Mouse (Mus musculus) stomach, postnatal 0 days (tissue): Measurements from ENCODE around the gene Lamp1. TPM values are rescaled to one million over a fixed set of nuclear protein-coding genes. Genes with fewer than 3 reads are reported as not detected.

Experiments used
- ATAC-seq: fragments of 200-750 bp; cut with Nextera tagmentation; 2 replicates; pipeline ENCODE4 v1.8.0; 2017; ENCODE audit not compliant: low FRiP score, low TSS enrichment
- DNase-seq: peaks from one replicate; pipeline ENCODE4 v3.0.0-alpha.2; 2016; ENCODE audit warnings: low spot score
- H3K27ac ChIP-seq: fragments of 300-500 bp; sonication (generic); replicated peaks from 2 replicates; pipeline ENCODE4 v1.5.1; 2014; ENCODE audit warnings: mild to moderate bottlenecking, control low read depth
- H3K27me3 ChIP-seq: fragments of 300-500 bp; sonication (generic); 2 replicates; pipeline ENCODE4 v1.6.1; 2014; ENCODE audit warnings: low read length; ENCODE audit not compliant: control insufficient read depth, insufficient read depth
- H3K36me3 ChIP-seq: fragments of 300-500 bp; sonication (generic); 2 replicates; pipeline ENCODE4 v1.6.1; 2014; ENCODE audit warnings: low read length, mixed read lengths; ENCODE audit not compliant: control insufficient read depth, insufficient read depth
- H3K4me1 ChIP-seq: fragments of 300-500 bp; sonication (generic); replicated peaks from 2 replicates; pipeline ENCODE4 v1.6.1; 2014; ENCODE audit warnings: antibody characterized with exemption; ENCODE audit not compliant: control insufficient read depth, insufficient read depth
- H3K4me2 ChIP-seq: fragments of 300-500 bp; sonication (generic); replicated peaks from 2 replicates; pipeline ENCODE4 v1.6.1; 2014; ENCODE audit warnings: low read depth, mild to moderate bottlenecking, control low read depth, moderate library complexity
- H3K4me3 ChIP-seq: fragments of 300-500 bp; sonication (generic); 2 replicates; pipeline ENCODE4 v1.5.1; 2014; ENCODE audit warnings: low read depth, low read length, control low read depth
- H3K9ac ChIP-seq: fragments of 300-500 bp; sonication (generic); 2 replicates; pipeline ENCODE4 v1.6.1; 2014; ENCODE audit warnings: mild to moderate bottlenecking, low read length, control low read depth, mixed read lengths
- H3K9me3 ChIP-seq: fragments of 300-500 bp; sonication (generic); 2 replicates; pipeline ENCODE4 v1.6.1; 2016; ENCODE audit warnings: low read length; ENCODE audit not compliant: control insufficient read depth
- CTCF ChIP-seq: IDR thresholded peaks from 2 replicates; pipeline ENCODE4 v1.5.1; 2016; ENCODE audit warnings: antibody characterized with exemption, low read depth, mild to moderate bottlenecking, moderate library complexity
- EP300 ChIP-seq: optimal IDR thresholded peaks from 2 replicates; pipeline ENCODE3; 2016; ENCODE audit warnings: antibody characterized with exemption
- WGBS: fragments of 180-500 bp; shearing (Covaris S2); extraction: QIAGEN DNeasy Blood & Tissue Kit; methylation state at CpG from one replicate; pipeline ENCODE4 v1.1.7; 2014; 5-methylcytosine and 5-hydroxymethylcytosine counted together
- polyA plus RNA-seq: library from polyadenylated mRNA; unstranded; fragments of >200 nt; fragmentation: Nextera tagmentation; extraction: Ambion mirVana; gene quantifications from 2 replicates; pipeline ENCODE4 v1.2.1, GENCODE M21; 2015

Lamp1 gene
- polyA plus RNA-seq, 1 experiment from 2014 or later: 260 TPM

- H3K4me3 ChIP-seq: no peak overlapping the region
- no peaks in the 10 kb centered on the region for H3K4me1 ChIP-seq
- ATAC-seq: no peak
- H3K4me2 ChIP-seq: no peak overlapping the region
- WGBS: 44% methylated on average over 1 of the region's 1 CpGs
- H3K9ac ChIP-seq: no peak overlapping the region
- no peaks in the 10 kb centered on the region for H3K9me3 ChIP-seq
- TF ChIP-seq EP300 (no peak), CTCF (no peak)
- peaks cover 47% of the 10 kb centered on the region for H3K36me3 ChIP-seq
- no peaks in the 10 kb centered on the region for H3K27me3 ChIP-seq
- no peak for DNase-seq
- no peak overlapping the region for H3K27ac ChIP-seq
Measured at GRCm38 (mm10) chr8:13170510-13170909, 11.5 kb downstream of the Lamp1 start.

DNA sequence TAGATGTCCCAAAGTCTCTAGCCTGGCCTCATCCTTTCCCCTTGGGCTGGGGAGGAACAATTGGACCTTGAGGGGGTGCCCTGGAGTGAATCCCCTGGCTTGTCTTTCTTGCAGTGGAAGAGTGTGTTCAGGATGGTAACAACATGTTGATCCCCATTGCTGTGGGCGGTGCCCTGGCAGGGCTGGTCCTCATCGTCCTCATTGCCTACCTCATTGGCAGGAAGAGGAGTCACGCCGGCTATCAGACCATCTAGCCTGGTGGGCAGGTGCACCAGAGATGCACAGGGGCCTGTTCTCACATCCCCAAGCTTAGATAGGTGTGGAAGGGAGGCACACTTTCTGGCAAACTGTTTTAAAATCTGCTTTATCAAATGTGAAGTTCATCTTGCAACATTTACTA lies 15.3 kb downstream of the Lamp1 start:
- 77% methylated on average over 4 of the region's 4 CpGs for WGBS
- H3K9me3 ChIP-seq: no peaks in the 10 kb centered on the region

DNA sequence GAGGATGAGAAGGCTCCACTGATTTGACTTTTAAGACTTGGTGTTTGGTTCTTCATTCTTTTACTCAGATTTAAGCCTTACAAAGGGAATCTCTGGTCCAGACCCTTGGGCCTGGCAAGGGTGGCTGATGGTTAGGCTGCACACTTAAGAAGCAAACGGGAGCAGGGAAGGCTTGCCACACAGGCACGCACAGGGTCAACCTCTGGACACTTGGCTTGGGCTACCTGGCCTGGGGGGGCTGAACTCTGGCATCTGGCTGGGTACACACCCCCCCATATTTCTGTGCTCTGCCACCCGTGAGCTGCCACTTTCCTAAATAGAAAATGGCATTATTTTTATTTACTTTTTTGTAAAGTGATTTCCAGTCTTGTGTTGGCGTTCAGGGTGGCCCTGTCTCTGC lies 15.8 kb downstream of the Lamp1 start:
- no peak for TF ChIP-seq CTCF
- TF ChIP-seq EP300: no peak
- Histone ChIP-seq H3K4me3 (no peak overlapping the region), H3K9ac (no peak overlapping the region), H3K9me3 (no peaks in the 10 kb centered on the region), H3K36me3 (peaks cover 36% of the 10 kb centered on the region), H3K4me1 (no peaks in the 10 kb centered on the region), H3K27ac (no peak overlapping the region), H3K4me2 (no peak overlapping the region), H3K27me3 (no peaks in the 10 kb centered on the region)
- ATAC-seq (no peak), DNase-seq (no peak)
- WGBS: 80% methylated on average over 4 of the region's 4 CpGs

More for the DNA sequence above, 15.3 kb downstream of the Lamp1 start:
- Histone ChIP-seq H3K4me3 (no peak overlapping the region), H3K9ac (no peak overlapping the region), H3K27ac (no peak overlapping the region), H3K27me3 (no peaks in the 10 kb centered on the region), H3K36me3 (peaks cover 40% of the 10 kb centered on the region), H3K4me1 (no peaks in the 10 kb centered on the region), H3K4me2 (no peak overlapping the region)
- no peak for ATAC-seq
- no peak for DNase-seq
- TF ChIP-seq EP300: no peak
- no peak for TF ChIP-seq CTCF

DNA sequence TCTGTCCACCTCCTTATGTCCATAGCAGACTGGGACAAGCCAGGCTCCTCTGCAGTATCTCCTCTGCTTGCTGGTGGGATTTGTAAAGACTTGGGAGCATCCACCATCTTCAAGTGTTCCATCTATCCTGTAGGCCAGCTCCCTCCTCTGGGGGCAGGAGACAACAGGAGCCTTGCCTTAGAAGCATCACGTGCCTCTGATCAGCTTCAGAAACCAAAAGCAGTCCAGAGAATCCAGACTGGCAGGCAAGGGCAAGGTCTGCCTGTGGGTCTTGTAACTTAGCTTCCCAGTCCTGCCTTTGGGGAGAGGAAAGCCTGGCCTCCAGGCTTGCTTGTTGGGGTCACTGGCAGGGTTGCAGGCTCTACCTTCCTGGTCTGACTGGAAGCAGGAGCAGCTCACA lies 16.7 kb downstream of the Lamp1 start:
- Histone ChIP-seq H3K27me3 (no peaks in the 10 kb centered on the region), H3K9me3 (no peaks in the 10 kb centered on the region), H3K36me3 (peaks cover 36% of the 10 kb centered on the region), H3K4me1 (no peaks in the 10 kb centered on the region), H3K9ac (no peak overlapping the region), H3K4me2 (no peak overlapping the region), H3K4me3 (no peak overlapping the region), H3K27ac (no peak overlapping the region)
- no peak for DNase-seq
- ATAC-seq: no peak
- no peak for TF ChIP-seq CTCF
- whole genome bisulfite sequencing: 78% methylated on average over 1 of the region's 1 CpGs

- Histone ChIP-seq H3K9ac (no peak overlapping the region), H3K4me2 (no peak overlapping the region), H3K4me3 (no peak overlapping the region), H3K36me3 (peaks cover 29% of the 10 kb centered on the region), H3K27me3 (no peaks in the 10 kb centered on the region), H3K27ac (no peak overlapping the region), H3K9me3 (no peaks in the 10 kb centered on the region), H3K4me1 (no peaks in the 10 kb centered on the region)
- ATAC-seq (no peak), DNase-seq (no peak)
- TF ChIP-seq EP300 (no peak), CTCF (no peak)
- WGBS: 83% methylated on average over 7 of the region's 7 CpGs
Measured at GRCm38 (mm10) chr8:13177173-13177852, 18.4 kb downstream of the Lamp1 start.

- TF ChIP-seq CTCF (no peak), EP300 (no peak)
- H3K9ac ChIP-seq: no peak overlapping the region
- H3K4me3 ChIP-seq: no peak overlapping the region
- no peaks in the 10 kb centered on the region for H3K4me1 ChIP-seq
- no peak overlapping the region for H3K27ac ChIP-seq
- no peaks in the 10 kb centered on the region for H3K9me3 ChIP-seq
- H3K36me3 ChIP-seq: peaks cover 28% of the 10 kb centered on the region
- H3K4me2 ChIP-seq: no peak overlapping the region
- ATAC-seq (no peak), DNase-seq (no peak)
- no peaks in the 10 kb centered on the region for H3K27me3 ChIP-seq
- WGBS: 84% methylated on average over 5 of the region's 5 CpGs
Measured at GRCm38 (mm10) chr8:13178137-13178536, 19.2 kb downstream of the Lamp1 start.
